Mouse (Mus musculus) midbrain, embryonic 16.5 days (tissue): ENCODE measurements at regions not wholly inside any gene's neighbourhood (a gene's known extent, or its start where the extent isn't known, plus 50 kb on each side); places are given as distances from the start of the nearest gene placed in this dataset.
A peak's percentile ranks its signal among the peaks of the same experiment; 100 is the strongest.

Experiments
- ATAC-seq: fragments of 200-750 bp; cut with Nextera tagmentation; 2 replicates; pipeline ENCODE4 v1.8.0; 2017; ENCODE audit warnings: moderate TSS enrichment
- H3K27ac ChIP-seq: fragments of 300-500 bp; sonication (generic); 2 replicates; pipeline ENCODE4 v1.5.1; 2014; ENCODE audit warnings: mild to moderate bottlenecking, low read length, mixed read lengths
- H3K27me3 ChIP-seq: fragments of 300-500 bp; sonication (generic); 2 replicates; pipeline ENCODE4 v1.6.1; 2014; ENCODE audit warnings: low read depth, low read length, mixed read lengths; ENCODE audit not compliant: control insufficient read depth, insufficient read depth
- H3K36me3 ChIP-seq: fragments of 300-500 bp; sonication (generic); 2 replicates; pipeline ENCODE4 v1.6.1; 2014; ENCODE audit warnings: mild to moderate bottlenecking, low read length, moderate library complexity, mixed read lengths; ENCODE audit not compliant: control insufficient read depth, insufficient read depth
- H3K4me1 ChIP-seq: fragments of 300-500 bp; sonication (generic); 2 replicates; pipeline ENCODE4 v1.6.1; 2014; ENCODE audit warnings: mild to moderate bottlenecking, low read length, mixed read lengths; ENCODE audit not compliant: control insufficient read depth, insufficient read depth
- H3K4me2 ChIP-seq: fragments of 300-500 bp; sonication (generic); 2 replicates; pipeline ENCODE4 v1.6.1; 2014; ENCODE audit warnings: mild to moderate bottlenecking, low read length, mixed read lengths
- H3K4me3 ChIP-seq: fragments of 300-500 bp; sonication (generic); 2 replicates; pipeline ENCODE4 v1.5.1; 2014; ENCODE audit warnings: low read depth, mild to moderate bottlenecking, low read length, moderate library complexity, mixed read lengths
- H3K9ac ChIP-seq: fragments of 300-500 bp; sonication (generic); 2 replicates; pipeline ENCODE4 v1.6.1; 2014; ENCODE audit warnings: low read depth, low read length, mixed read lengths
- H3K9me3 ChIP-seq: fragments of 300-500 bp; sonication (generic); replicated peaks from 2 replicates; pipeline ENCODE4 v1.6.1; 2014; ENCODE audit warnings: mild to moderate bottlenecking, low read length, mixed read lengths; ENCODE audit not compliant: control insufficient read depth, poor library complexity, severe bottlenecking
- WGBS: fragments of 180-500 bp; shearing (Covaris S2); extraction: QIAGEN DNeasy Blood & Tissue Kit; methylation state at CpG from one replicate; pipeline ENCODE4 v1.1.7; 2014; 5-methylcytosine and 5-hydroxymethylcytosine counted together

GRCm38 (mm10) chr12:54293248-54293647, 89.6 kb upstream of the Egln3 start:
- Histone ChIP-seq H3K9ac (no peak overlapping the region), H3K36me3 (no peaks in the 10 kb centered on the region), H3K9me3 (no peaks in the 10 kb centered on the region), H3K27me3 (no peaks in the 10 kb centered on the region), H3K4me2 (no peak overlapping the region), H3K4me1 (peaks cover 6% of the 10 kb centered on the region; the same call in 1 of the 2 replicates), H3K4me3 (no peak overlapping the region), H3K27ac (no peak overlapping the region)
- WGBS = 72% methylated on average over 2 of the region's 2 CpGs
- no peak for ATAC-seq

DNA sequence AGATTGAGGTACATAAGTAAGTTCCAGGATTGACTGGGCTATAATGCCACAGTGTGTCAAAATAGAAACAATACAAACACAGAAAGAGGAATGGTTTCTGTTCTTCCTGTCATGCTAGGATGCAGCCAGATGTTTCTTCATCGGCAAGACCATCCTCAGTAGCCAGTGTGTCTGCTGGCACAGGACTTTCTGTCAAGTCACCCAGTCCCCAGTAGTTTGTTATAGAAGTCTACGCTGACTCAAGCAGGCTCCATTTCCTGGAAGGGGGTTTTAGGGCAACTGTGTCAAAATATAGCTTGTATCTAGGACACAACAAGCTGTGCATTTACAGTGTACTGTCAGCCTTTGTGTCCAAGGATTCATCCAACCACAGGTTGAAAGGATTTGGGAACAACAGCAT, 86.7 kb upstream of the Egln3 start:
- Histone ChIP-seq H3K27me3 (no peaks in the 10 kb centered on the region), H3K36me3 (no peaks in the 10 kb centered on the region), H3K27ac (no peak overlapping the region), H3K9ac (no peak overlapping the region), H3K9me3 (no peaks in the 10 kb centered on the region), H3K4me2 (no peak overlapping the region), H3K4me3 (no peak overlapping the region), H3K4me1 (peaks cover 13% of the 10 kb centered on the region; the same call in 1 of the 2 replicates)
- no peak for ATAC-seq
- WGBS = 96% methylated on average over 2 of the region's 2 CpGs

GRCm38 (mm10) chr12:54288747-54289146, 85.1 kb upstream of the Egln3 start:
- Histone ChIP-seq H3K4me3 (no peak overlapping the region), H3K9ac (no peak overlapping the region), H3K36me3 (no peaks in the 10 kb centered on the region), H3K4me2 (no peak overlapping the region), H3K27ac (0 out of 2 replicates have a peak overlapping the region, but pooled peaks have one; percentile 20), H3K27me3 (no peaks in the 10 kb centered on the region), H3K4me1 (peaks cover 13% of the 10 kb centered on the region; the same call in 1 of the 2 replicates), H3K9me3 (no peaks in the 10 kb centered on the region)
- 43% methylated on average over 4 of the region's 4 CpGs for WGBS
- ATAC-seq = no peak

- Histone ChIP-seq H3K27ac (peak overlapping the region; percentile 18; the same call in 1 of the 2 replicates), H3K4me2 (no peak overlapping the region), H3K4me3 (no peak overlapping the region), H3K4me1 (peaks cover 13% of the 10 kb centered on the region; the same call in 1 of the 2 replicates), H3K36me3 (no peaks in the 10 kb centered on the region), H3K9ac (no peak overlapping the region), H3K27me3 (no peaks in the 10 kb centered on the region), H3K9me3 (no peaks in the 10 kb centered on the region)
- 11% methylated on average over 6 of the region's 6 CpGs for WGBS
- peak; percentile 65; the same call in 1 of the 2 replicates for ATAC-seq
Measured at GRCm38 (mm10) chr12:54288041-54288502, 84.4 kb upstream of the Egln3 start.

DNA sequence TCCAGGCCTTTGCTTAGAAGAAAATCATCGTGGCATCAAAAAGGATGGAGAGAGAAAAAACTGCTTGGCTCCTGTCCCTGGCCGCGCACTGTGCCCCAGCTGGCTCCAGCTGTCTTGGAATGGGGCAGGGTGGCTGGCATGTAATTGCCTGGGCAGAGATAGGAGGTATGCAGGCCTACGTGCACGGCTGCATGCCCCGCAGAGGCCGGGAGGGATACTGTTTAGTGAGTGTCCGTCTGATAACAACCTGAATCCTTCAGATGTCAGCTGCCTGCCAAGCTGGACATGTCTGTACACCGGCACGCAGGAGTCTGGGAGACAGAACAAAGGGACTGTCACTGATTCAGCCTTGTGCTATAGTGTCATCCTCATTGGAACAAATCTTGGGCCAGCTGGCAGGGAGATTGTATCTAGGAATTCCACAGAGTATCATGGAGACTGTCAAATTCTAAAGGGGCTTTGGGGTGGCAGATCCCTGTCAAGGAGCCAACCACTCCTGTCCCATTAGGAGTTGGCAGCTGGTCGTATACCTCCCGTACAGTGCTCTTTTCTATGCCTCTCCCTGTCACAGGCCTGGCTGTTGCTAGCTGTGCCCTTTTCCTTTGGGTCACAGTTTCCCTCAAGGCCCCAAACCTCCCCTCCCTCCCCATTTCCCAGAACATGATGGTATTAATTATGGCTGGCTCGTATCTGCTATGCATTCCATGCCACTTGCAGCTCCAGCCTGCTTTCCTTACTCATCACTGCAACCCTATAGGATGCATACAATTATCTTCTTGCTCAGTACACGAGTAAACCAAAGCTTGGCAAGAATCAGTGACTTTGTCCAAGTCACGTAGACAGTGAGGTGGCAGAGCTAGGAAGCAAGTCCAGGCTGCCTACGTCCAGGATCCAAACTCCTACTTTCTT, 83.5 kb upstream of the Egln3 start:
- H3K9ac ChIP-seq = no peak overlapping the region
- H3K4me2 ChIP-seq = no peak overlapping the region
- peaks cover 13% of the 10 kb centered on the region; the same call in 1 of the 2 replicates for H3K4me1 ChIP-seq
- 36% methylated on average over 16 of the region's 16 CpGs for WGBS
- no peak overlapping the region for H3K4me3 ChIP-seq
- peak overlapping the region; percentile 20 for H3K27ac ChIP-seq
- H3K9me3 ChIP-seq = no peaks in the 10 kb centered on the region
- ATAC-seq = peak; percentile 84
- H3K36me3 ChIP-seq = no peaks in the 10 kb centered on the region
- H3K27me3 ChIP-seq = no peaks in the 10 kb centered on the region

DNA sequence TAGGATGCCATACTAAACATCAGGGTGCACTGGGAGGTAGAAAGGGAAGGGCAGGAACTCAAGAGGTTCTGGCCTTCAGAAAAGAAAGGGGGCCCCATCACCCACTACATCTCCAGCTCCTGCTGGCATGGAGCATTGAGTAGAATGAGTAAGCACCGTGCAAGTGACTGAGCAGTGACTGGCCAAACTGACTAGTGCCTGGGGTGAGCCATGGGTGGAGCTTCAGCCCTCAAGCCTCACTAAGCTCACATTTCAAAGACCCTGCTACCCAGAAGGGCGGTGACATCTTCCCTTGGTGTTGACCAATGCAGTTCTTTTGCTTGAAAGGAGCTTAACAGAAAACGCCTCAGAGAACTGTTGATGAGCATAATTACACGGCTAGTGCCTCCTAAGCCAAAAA, 80.0 kb upstream of the Egln3 start:
- no peak overlapping the region for H3K4me3 ChIP-seq
- H3K9ac ChIP-seq = no peak overlapping the region
- 20% methylated on average over 4 of the region's 4 CpGs for WGBS
- H3K4me1 ChIP-seq = peaks cover 10% of the 10 kb centered on the region; the same call in 1 of the 2 replicates
- no peak for ATAC-seq
- H3K9me3 ChIP-seq = no peaks in the 10 kb centered on the region
- H3K36me3 ChIP-seq = no peaks in the 10 kb centered on the region
- H3K27ac ChIP-seq = no peak overlapping the region
- H3K4me2 ChIP-seq = no peak overlapping the region
- no peaks in the 10 kb centered on the region for H3K27me3 ChIP-seq

DNA sequence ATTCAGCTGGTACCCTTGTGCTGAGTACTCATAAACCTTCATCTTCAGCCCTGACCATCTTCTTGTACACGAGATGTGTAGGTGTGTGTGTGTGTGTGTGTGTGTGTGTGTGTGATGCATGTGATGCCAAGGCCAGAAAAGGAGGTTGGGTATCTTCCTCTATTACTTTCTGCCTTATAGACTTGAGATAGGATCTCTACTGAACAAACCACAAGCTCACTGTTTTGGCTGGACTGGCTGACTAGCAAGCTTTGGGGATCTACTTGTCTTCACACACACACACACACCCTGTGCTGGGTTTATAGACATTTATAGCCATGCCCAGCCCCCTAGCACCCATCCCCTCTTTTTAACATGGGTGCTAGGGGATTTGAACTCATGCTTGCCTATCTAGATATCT, 79.4 kb upstream of the Egln3 start:
- H3K4me1 ChIP-seq = peaks cover 5% of the 10 kb centered on the region; the same call in 1 of the 2 replicates
- H3K4me3 ChIP-seq = no peak overlapping the region
- WGBS = 85% methylated on average over 1 of the region's 1 CpGs
- no peak overlapping the region for H3K4me2 ChIP-seq
- ATAC-seq = no peak
- no peaks in the 10 kb centered on the region for H3K27me3 ChIP-seq
- H3K27ac ChIP-seq = no peak overlapping the region
- no peak overlapping the region for H3K9ac ChIP-seq
- no peaks in the 10 kb centered on the region for H3K9me3 ChIP-seq
- no peaks in the 10 kb centered on the region for H3K36me3 ChIP-seq

GRCm38 (mm10) chr12:54282281-54282921, 78.7 kb upstream of the Egln3 start:
- ATAC-seq = no peak
- no peak overlapping the region for H3K4me3 ChIP-seq
- no peak overlapping the region for H3K27ac ChIP-seq
- no peaks in the 10 kb centered on the region for H3K36me3 ChIP-seq
- peaks cover 3% of the 10 kb centered on the region; the same call in 1 of the 2 replicates for H3K4me1 ChIP-seq
- H3K4me2 ChIP-seq = no peak overlapping the region
- no peaks in the 10 kb centered on the region for H3K27me3 ChIP-seq
- WGBS = 75% methylated on average over 4 of the region's 4 CpGs
- H3K9ac ChIP-seq = no peak overlapping the region
- H3K9me3 ChIP-seq = no peaks in the 10 kb centered on the region

- Histone ChIP-seq H3K4me3 (no peak overlapping the region), H3K9me3 (no peaks in the 10 kb centered on the region), H3K27ac (no peak overlapping the region), H3K4me2 (no peak overlapping the region), H3K4me1 (no peaks in the 10 kb centered on the region), H3K9ac (no peak overlapping the region), H3K27me3 (no peaks in the 10 kb centered on the region), H3K36me3 (no peaks in the 10 kb centered on the region)
- 92% methylated on average over 4 of the region's 4 CpGs for WGBS
- no peak for ATAC-seq
Measured at GRCm38 (mm10) chr12:54280457-54280856, 76.8 kb upstream of the Egln3 start.
